Mouse (Mus musculus) layer of hippocampus, postnatal 36 days (tissue): ENCODE results near the gene Ppp1r21. TPM values are rescaled to one million over a fixed set of nuclear protein-coding genes. Genes with fewer than 3 reads are reported as not detected.

Experiments
- DNase-seq, 2 experiments: peaks; one replicate each; pipeline ENCODE4 v3.0.0; 2022
- total RNA-seq, 2 experiments: library from RNA; stranded (reverse); gene quantifications; 2 replicates each; pipeline ENCODE4 v1.2.3; 2021

Gene Ppp1r21
- total RNA-seq, 2 experiments from 2014 or later = 74.8 to 90.1 TPM

- no peak for DNase-seq
Measured at GRCm38 (mm10) chr17:88530667-88531066, 749 bp downstream of the Ppp1r21 start.

- no peak for DNase-seq
Measured at GRCm38 (mm10) chr17:88531176-88531575, 1.3 kb downstream of the Ppp1r21 start.

DNA sequence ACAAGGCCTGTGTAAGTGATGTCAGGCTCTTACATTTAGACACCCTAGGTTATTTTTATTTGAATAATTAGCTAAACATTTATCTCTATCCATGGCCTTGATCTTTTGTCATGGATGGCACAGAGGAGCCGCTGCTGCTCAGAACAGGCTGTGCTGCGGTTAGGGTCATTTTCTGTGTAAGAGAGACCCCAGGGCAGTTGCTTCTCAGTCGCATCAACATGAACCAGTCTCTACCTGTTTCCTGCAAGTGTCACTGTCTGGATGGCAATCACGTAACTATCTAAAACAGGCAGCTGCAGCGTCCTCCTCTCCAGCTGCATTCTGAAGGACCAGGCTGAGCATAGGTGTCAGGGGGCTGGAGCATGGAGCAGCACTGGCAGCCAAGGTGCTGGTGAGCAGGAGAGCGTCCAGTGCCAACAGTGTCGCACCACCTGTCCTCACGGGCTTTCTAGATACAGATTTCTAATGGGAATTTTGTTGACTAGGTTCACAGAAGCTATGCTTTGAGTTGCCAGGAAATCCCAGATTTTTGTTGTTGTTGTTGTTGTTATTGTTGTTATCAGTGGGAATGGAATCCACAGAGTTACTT lies 8.0 kb downstream of the Ppp1r21 start:
- no peak for DNase-seq

GRCm38 (mm10) chr17:88542771-88543416 lies 13.0 kb downstream of the Ppp1r21 start:
- DNase-seq = no peak

GRCm38 (mm10) chr17:88543417-88543782 lies 13.5 kb downstream of the Ppp1r21 start:
- DNase-seq = no peak

- no peak for DNase-seq
Measured at GRCm38 (mm10) chr17:88545217-88545784, 15.4 kb downstream of the Ppp1r21 start.

GRCm38 (mm10) chr17:88546745-88547144 lies 16.8 kb downstream of the Ppp1r21 start:
- no peak for DNase-seq

DNA sequence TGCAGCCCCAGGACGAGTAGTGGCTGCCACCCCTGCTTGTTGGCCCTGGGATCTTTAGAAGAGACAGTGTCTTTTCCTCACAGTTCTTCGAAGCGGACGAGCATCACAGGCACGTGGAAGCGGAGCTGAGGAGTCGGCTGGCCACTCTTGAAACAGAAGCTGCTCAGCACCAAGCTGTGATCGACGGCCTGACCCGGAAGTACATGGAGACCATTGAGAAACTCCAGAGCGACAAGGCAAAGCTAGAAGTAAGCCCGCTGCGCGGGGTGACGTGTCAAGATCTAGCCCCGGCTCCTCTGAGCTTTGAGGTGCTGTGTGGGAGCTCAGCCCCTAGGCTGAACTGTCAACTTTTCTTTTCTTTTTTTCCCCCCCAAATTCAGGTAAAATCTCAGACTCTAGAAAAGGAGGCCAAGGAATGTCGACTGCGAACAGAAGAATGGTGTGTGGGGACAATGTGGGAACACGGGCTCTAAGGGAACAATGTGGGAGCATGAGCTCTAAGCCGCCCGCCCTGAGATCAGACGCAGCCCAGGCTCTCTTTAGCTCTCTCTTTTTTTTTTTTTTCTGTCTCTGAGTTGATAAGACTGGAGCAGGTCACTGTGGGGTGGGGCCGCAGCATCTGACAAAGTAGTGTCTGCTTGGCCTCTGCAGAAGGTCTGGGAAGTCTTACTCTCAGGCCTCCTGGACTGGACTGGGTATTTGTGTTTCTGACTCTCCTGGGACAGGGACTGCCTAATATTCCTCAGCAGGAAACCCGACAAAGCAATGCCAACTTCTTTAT lies 19.7 kb downstream of the Ppp1r21 start:
- no peak for DNase-seq

DNA sequence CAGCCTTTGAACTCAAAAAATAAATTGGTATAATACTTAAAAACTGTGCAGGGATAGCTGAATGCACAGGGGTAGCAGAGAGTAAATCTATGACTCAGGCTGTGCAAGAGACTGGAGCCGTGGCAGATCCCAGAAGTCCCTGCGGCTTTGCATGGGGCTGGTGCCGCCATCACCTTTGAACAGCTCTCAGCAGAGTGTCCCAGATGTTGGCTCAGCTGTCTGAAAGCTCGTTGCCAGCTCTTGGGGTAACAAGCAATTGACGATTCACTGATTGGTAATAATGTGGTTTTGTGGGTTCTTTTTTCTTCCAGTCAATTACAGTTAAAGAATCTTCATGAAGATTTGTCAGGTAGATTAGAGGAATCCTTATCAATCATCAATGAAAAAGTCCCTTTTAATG lies 20.4 kb downstream of the Ppp1r21 start:
- no peak for DNase-seq

- DNase-seq = no peak
Measured at GRCm38 (mm10) chr17:88550981-88551940, 21.3 kb downstream of the Ppp1r21 start.

GRCm38 (mm10) chr17:88552556-88552955 lies 22.6 kb downstream of the Ppp1r21 start:
- no peak for DNase-seq

DNA sequence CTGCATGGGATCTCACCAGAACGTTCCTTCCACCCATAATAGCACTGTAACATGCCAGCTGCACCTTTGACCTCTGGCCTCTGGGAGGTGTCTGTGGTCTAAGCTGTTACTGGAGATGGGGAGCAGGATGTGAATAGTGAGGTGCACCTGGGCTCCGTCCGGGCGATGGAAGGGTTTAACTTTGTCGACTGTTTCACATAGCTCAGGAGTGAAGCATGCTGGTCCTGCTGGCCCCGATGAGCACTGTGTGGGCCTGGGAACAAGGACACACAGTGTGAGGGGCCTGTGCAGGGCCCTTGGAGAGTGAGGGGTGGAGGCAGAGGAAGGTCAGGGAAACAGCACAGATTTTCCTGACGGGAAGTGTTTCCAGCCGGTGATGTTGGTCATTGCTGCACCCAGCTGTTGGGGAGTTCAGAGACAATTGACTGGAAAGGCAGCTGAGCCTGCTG lies 23.1 kb downstream of the Ppp1r21 start:
- DNase-seq = no peak

GRCm38 (mm10) chr17:88553473-88554087 lies 23.7 kb downstream of the Ppp1r21 start:
- DNase-seq = no peak

DNA sequence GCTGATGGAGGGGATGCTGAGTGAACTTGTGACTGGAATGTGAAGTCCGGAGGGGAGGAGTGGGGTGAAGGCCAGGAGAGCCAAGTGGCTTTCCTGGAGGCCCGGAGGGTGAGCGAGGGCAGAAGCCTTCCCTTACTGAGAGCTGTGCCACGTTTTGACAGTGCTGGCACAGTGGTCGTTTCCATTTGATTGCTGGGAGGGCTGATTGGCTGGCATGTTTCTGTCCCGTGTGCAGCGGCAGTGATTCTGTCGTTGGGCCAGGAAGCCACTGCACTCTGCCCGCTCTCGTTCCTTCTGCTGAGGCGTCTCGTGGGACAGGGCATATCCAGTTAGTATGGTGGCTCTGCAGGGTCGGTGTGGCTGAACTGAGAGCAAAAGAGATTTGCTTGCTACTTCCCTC lies 26.3 kb downstream of the Ppp1r21 start:
- DNase-seq = no peak

DNA sequence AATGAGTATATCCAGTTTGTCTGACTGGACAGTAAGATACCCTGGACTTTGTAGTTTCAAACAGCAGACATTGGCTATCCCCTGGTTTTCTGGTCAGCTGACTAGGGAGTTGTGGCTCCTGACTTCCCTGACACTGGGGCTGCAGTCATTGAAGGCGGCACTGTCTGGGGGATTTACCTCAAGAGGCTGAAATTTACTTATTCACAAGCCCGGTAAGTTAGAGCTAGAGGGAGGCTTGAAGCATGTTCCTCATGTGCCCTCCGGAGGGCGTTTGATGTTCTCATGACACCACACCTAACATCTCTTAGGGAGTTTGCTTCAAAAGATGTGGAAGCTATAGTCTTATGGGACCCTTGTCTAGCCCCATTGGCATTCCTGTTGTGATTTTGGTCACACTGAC lies 26.8 kb downstream of the Ppp1r21 start:
- no peak for DNase-seq

DNA sequence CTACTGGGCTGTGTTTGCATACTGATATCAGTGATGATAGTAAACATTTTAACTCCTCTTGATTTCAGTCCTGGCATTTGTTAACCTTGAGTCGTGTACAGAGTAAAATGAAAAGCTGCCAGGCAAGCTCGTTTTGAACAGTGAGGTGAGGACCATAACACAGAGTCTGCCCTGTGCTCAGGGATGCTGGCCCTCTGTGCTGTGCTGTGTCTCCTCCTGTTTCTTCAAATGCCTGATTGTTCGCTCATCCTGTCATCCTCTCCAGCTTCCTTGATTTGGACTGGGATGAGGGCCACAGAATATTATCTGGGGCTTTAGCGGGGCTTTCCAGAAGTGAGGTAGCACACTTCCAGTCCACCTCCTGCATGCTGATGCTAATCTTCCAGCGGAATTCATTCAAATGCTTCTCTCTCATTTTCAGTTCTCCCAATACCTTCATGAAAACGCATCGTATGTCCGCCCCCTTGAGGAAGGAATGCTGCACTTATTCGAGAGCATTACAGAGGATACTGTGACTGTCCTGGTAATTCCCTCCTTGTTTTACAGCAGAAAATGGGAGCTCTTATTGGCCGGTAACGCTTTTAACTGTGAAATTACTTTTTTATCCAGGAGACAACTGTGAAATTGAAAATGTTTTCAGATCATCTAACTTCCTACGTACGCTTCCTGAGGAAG lies 28.4 kb downstream of the Ppp1r21 start:
- peak; percentile 38 to 59 for DNase-seq

DNA sequence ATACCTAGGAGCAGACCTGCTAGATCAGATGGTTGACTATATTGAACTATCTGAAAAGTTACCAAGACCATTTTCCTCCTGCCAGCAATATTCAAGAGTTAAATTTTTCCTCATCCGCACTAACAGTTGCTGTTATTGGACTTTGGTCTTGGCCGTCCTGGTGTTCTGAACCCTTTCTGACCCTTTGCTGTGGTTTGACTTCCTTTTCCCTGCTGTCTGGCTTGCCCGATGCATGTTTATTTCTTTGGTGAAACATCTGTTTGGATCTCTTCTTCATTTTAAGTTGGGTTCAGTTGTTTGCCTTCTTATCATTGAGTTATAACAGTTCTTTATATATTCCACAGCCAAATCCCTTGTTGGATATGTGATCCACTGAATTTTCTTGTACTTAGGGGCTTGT lies 33.7 kb downstream of the Ppp1r21 start:
- DNase-seq = no peak

- no peak for DNase-seq
Measured at GRCm38 (mm10) chr17:88569807-88570540, 40.1 kb downstream of the Ppp1r21 start.

DNA sequence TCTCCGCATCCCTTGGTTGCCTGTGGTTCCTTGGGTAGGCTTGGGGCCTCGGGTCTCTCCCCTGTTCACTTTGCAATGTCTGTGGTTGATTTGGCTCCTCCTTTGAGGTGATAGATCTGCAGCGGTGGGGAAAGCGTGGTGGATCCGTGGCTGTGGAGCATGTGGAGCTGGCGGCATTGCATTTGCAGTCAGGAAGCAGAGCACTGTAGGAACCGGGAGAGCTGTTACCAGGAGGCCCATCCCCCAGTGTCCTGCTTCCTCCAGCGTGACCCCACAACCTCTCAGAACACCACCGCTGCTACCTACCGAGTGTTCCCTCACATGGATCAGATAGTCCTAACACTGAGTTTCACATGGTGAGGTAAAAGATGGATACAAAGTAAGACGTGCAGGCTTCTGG lies 40.9 kb downstream of the Ppp1r21 start:
- DNase-seq = no peak

DNA sequence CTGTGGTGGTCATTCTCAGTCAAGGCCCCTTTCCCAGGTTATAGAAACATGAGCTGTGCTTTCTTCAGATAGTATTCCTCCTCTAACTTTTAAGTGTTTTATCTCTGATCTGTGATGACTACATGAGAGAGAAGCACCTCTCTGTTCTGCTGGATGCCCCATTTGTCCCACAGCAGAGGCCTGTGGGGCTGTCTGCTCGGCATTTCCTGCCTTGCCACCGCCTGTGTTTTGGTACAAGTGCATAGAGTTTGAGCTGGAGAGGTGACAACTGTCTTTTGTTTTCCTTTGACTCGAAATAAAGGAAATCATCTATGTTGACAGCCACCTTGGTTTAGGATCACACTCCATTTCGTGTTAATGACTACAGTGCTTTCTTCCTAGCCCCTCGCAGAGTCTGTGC lies 44.9 kb downstream of the Ppp1r21 start:
- no peak for DNase-seq
